Mouse (Mus musculus) bone marrow, adult 2 months (tissue): ENCODE results near the gene Micu1.

Experiments
- CTCF ChIP-seq: fragments of 200-500 bp; IDR thresholded peaks from 2 replicates; pipeline ENCODE4 v1.5.1; 2011; ENCODE audit warnings: low read length, control low read depth; ENCODE audit not compliant: control insufficient read depth, insufficient read depth
- POLR2A ChIP-seq: fragments of 200-500 bp; IDR thresholded peaks from 2 replicates; pipeline ENCODE4 v1.6.1; 2011; ENCODE audit warnings: low read depth, mild to moderate bottlenecking, control low read depth, low read length, borderline replicate concordance; ENCODE audit not compliant: control insufficient read depth

DNA sequence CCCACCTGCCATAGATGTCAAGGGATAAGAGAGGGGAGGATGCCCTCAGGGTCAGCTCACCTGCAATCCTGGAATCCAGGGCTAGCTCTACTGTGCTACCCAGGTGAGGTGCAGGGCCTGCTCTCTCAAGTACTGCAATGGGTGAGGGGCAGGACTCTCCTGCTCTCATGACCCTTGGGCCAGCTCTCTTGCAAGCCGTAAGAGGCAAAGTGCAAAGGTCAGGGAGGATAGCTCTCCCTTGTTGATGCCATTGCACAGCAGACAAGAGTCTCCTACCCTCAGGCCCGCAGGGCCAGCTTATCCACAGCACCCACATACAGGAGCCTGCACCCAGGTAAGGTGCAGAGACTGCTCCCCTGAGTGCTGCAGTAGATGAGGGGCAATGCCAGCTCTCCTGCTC is 15.2 kb upstream of the Micu1 start:
- TF ChIP-seq CTCF (no peak), POLR2A (no peak)
